Mouse (Mus musculus): ENCODE results near the gene Gm7030.
"Not testable (repeated sequence)": the region's sequence is repeated elsewhere in the genome, so short reads cannot be mapped to it uniquely, and the experiment has no call there.

Gene Gm7030

GRCm38 (mm10) chr17:36082519-36083232 lies 46.5 kb downstream of the Gm7030 start:
- DNase-seq (ENCODE audit: low spot score in 2 of 2): peak in 1 of 2 experiments; percentile 3

DNA sequence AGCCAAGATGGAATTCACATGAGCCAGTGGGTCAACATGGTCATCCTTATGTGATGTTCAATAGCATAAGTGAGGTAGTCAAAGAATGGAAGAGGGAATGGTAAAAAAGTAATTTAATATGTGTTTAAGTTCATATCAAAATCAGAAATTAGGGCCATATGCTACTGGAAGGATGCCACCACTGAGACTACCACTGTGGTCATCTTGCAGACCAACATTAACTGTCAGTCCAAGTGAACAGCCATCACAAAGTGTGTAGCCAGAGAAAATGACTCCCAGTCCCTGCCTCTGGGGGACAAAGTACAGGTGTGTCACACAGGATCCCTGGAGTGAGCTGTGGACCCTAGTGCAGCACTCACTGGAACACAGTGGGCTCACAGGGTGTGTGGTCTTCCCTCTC lies 47.3 kb downstream of the Gm7030 start:
- DNase-seq (ENCODE audit: low spot score in 2 of 2): not testable (repeated sequence)

- peak; percentile 93 to 100 for DNase-seq (ENCODE audit: low spot score in 2 of 2)
Measured at GRCm38 (mm10) chr17:36060829-36061228, 68.4 kb downstream of the Gm7030 start.
